Mouse (Mus musculus) embryo, embryonic 10.5 days (tissue): ENCODE measurements around the gene Ugt2b36.
"Not testable (repeated sequence)": the region's sequence is repeated elsewhere in the genome, so short reads cannot be mapped to it uniquely, and the experiment has no call there.

Experiments used
- DNase-seq: peaks from one replicate; pipeline ENCODE4 v3.0.0-alpha.2; 2015; ENCODE audit warnings: low spot score

Gene Ugt2b36

GRCm38 (mm10) chr5:87092346-87093027 is at the start of gene Ugt2b36:
Gene Ugt2b36, minus strand, starts transcription at chr5:87092555.
- no peak for DNase-seq

GRCm38 (mm10) chr5:87140196-87140595 is 47.8 kb upstream of the Ugt2b36 start, which contains the start of gene Ugt2b5:
Gene Ugt2b5, minus strand, starts transcription at chr5:87140318.
- not testable (repeated sequence) for DNase-seq

GRCm38 (mm10) chr5:87103697-87104096 is 11.3 kb upstream of the Ugt2b36 start:
- DNase-seq = not testable (repeated sequence)

GRCm38 (mm10) chr5:87091111-87091510 is 1.2 kb downstream of the Ugt2b36 start:
- no peak for DNase-seq

- no peak for DNase-seq
Measured at GRCm38 (mm10) chr5:87089264-87089663, 3.1 kb downstream of the Ugt2b36 start.

GRCm38 (mm10) chr5:87086269-87086668 is 6.1 kb downstream of the Ugt2b36 start:
- DNase-seq = no peak

- DNase-seq = no peak
Measured at GRCm38 (mm10) chr5:87030624-87031023, 61.7 kb downstream of the Ugt2b36 start.

GRCm38 (mm10) chr5:87027359-87027758 is 65.0 kb downstream of the Ugt2b36 start:
- DNase-seq = no peak
